Mouse (Mus musculus): ENCODE measurements around the gene Gm7694.

GRCm38 (mm10) chr1:170270281-170270680 lies 35.9 kb downstream of the Gm7694 start:
- TF ChIP-seq TAL1 (IDR thresholded peaks at IDR 0.05; ENCODE audit: low read length) (no peak), GATA1 (IDR thresholded peaks at IDR 0.05; ENCODE audit: low read length) (no peak)

Measured in erythroblast, embryonic 14.5 days (primary cell).